Mouse (Mus musculus) liver, embryonic 14.5 days (tissue): ENCODE results near the gene Capzb.

ENCODE experiments used
- CTCF ChIP-seq: IDR thresholded peaks from 2 replicates; pipeline ENCODE4 v1.5.1; 2016; ENCODE audit warnings: antibody characterized with exemption, low read depth, control low read depth
- EP300 ChIP-seq: IDR thresholded peaks from 2 replicates; pipeline ENCODE4 v1.6.1; 2016; ENCODE audit warnings: antibody characterized with exemption, low read depth

DNA sequence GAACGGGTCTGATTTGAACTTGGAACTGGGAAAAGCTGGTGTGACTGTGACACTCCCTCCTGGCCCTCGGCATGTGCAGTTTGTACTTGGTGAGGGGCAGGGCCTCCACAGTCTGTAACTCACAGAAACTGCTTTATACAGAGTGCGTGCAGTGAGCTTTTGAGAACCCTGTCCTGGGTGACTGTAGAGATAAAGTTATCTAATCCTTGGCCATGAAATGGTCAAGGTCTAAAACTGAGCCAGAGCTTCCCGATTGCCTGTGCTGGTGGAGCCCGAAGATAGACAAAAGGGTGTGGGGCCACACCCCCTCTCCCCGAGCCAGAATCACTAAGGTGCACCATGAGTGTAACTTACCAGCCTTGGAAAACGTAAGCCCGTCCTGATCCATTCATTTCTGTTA, 58.2 kb downstream of the Capzb start:
- no peak for TF ChIP-seq CTCF
- TF ChIP-seq EP300: no peak
